Mouse (Mus musculus): ENCODE data around the gene Dync1h1. TPM values are rescaled to one million over a fixed set of nuclear protein-coding genes. Genes with fewer than 3 reads are reported as not detected.

The Dync1h1 gene
- polyA plus RNA-seq, 1 experiment: 363 TPM

- Histone ChIP-seq H3K4me1 (ENCODE audit: control insufficient read depth, insufficient read depth, insufficient read length, low read length) (peaks cover 3% of the 10 kb centered on the region; the same call in 1 of the 2 replicates), H3K27ac (ENCODE audit: insufficient read depth, low read depth, low read length) (no peak overlapping the region), H3K4me3 (ENCODE audit: low read depth, low read length) (no peak overlapping the region), H3K27me3 (ENCODE audit: control insufficient read depth, insufficient read depth, low read length) (no peaks in the 10 kb centered on the region), H3K36me3 (ENCODE audit: control insufficient read depth, insufficient read depth, low read length) (0 out of 2 replicates have a peak, but pooled peaks cover 6% of the 10 kb centered on the region)
- TF ChIP-seq POLR2A (IDR thresholded peaks at IDR 0.05; ENCODE audit: low read depth, low read length) (no peak), CTCF (IDR thresholded peaks at IDR 0.05; ENCODE audit: extremely low read depth, insufficient read length, insufficient replicate concordance, low read depth, low read length) (no peak)
- 87% methylated on average over 9 of the region's 9 CpGs for WGBS
Observed at GRCm38 (mm10) chr12:110578333-110578732, 22.9 kb upstream of the Dync1h1 start.

DNA sequence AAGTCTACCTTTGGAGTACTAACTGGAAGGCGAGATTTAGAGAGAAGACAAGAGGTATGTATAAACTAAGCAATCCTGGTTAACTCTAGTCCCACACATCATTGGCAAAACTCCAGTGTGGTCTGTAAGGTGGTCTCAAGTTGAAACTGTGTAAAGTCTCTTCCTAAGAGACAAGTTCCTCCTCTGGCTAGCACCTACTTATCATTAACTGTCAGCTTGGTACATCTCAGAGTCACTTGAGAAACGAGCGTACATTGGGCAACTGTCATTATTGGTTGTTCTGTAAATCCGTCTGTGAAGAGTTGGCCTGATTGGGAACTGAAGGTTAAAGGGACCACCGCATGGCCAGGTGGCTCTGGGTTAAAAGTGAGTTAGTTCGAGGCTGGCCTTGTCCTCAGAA, 12.6 kb upstream of the Dync1h1 start:
- no peak for TF ChIP-seq CTCF (IDR thresholded peaks at IDR 0.05; ENCODE audit: extremely low read depth, insufficient read length, insufficient replicate concordance, low read depth, low read length)
- no peak for TF ChIP-seq POLR2A (IDR thresholded peaks at IDR 0.05; ENCODE audit: low read depth, low read length)
- Histone ChIP-seq H3K36me3 (ENCODE audit: control insufficient read depth, insufficient read depth, low read length) (no peaks in the 10 kb centered on the region), H3K27me3 (ENCODE audit: control insufficient read depth, insufficient read depth, low read length) (no peaks in the 10 kb centered on the region), H3K27ac (ENCODE audit: insufficient read depth, low read depth, low read length) (no peak overlapping the region), H3K4me1 (ENCODE audit: control insufficient read depth, insufficient read depth, insufficient read length, low read length) (peaks cover 5% of the 10 kb centered on the region; the same call in 1 of the 2 replicates), H3K4me3 (ENCODE audit: low read depth, low read length) (no peak overlapping the region)
- 74% methylated on average over 6 of the region's 6 CpGs for WGBS

DNA sequence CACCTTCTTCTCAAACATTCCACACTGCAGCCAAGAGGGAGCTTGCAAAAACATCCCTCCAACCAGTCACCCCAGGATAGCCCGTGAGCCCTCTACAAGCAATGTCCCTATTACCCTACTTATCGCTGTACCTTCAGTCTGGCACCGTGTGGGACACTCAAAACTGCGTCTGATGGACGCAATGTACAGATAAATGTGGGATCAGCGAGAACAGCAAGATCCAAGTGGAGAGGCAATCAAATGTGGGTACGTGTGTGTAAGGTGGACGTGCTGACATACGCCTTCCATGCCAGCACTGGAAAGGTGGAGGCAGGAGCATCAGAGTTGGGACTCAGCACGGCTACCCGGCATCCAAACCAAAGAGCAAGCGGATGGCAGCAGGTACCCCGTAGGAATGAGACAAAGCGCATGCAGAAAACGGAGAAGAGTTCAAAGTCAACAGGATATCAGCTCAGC, 10.4 kb upstream of the Dync1h1 start:
- Histone ChIP-seq H3K4me1 (ENCODE audit: control insufficient read depth, insufficient read depth, insufficient read length, low read length) (peaks cover 5% of the 10 kb centered on the region; the same call in 1 of the 2 replicates), H3K27me3 (ENCODE audit: control insufficient read depth, insufficient read depth, low read length) (no peaks in the 10 kb centered on the region), H3K27ac (ENCODE audit: insufficient read depth, low read depth, low read length) (peak overlapping the region; percentile 90), H3K36me3 (ENCODE audit: control insufficient read depth, insufficient read depth, low read length) (no peaks in the 10 kb centered on the region), H3K4me3 (ENCODE audit: low read depth, low read length) (peak overlapping the region; percentile 73)
- no peak for TF ChIP-seq POLR2A (IDR thresholded peaks at IDR 0.05; ENCODE audit: low read depth, low read length)
- no peak for TF ChIP-seq CTCF (IDR thresholded peaks at IDR 0.05; ENCODE audit: extremely low read depth, insufficient read length, insufficient replicate concordance, low read depth, low read length)
- under 1% methylated on average over 15 of the region's 15 CpGs for WGBS

- WGBS: under 1% methylated on average over 56 of the region's 56 CpGs
- H3K27ac ChIP-seq (ENCODE audit: insufficient read depth, low read depth, low read length): peak overlapping the region; percentile 90
- H3K4me3 ChIP-seq (ENCODE audit: low read depth, low read length): peak overlapping the region; percentile 73
- peak; percentile 87 for TF ChIP-seq POLR2A (IDR thresholded peaks at IDR 0.05; ENCODE audit: low read depth, low read length)
- TF ChIP-seq CTCF (IDR thresholded peaks at IDR 0.05; ENCODE audit: extremely low read depth, insufficient read length, insufficient replicate concordance, low read depth, low read length): no peak
- no peaks in the 10 kb centered on the region for H3K36me3 ChIP-seq (ENCODE audit: control insufficient read depth, insufficient read depth, low read length)
- H3K4me1 ChIP-seq (ENCODE audit: control insufficient read depth, insufficient read depth, insufficient read length, low read length): peaks cover 5% of the 10 kb centered on the region; the same call in 1 of the 2 replicates
- no peaks in the 10 kb centered on the region for H3K27me3 ChIP-seq (ENCODE audit: control insufficient read depth, insufficient read depth, low read length)
Observed at GRCm38 (mm10) chr12:110591260-110591883, 9.9 kb upstream of the Dync1h1 start.

GRCm38 (mm10) chr12:110598527-110598926, 2.7 kb upstream of the Dync1h1 start:
- no peaks in the 10 kb centered on the region for H3K27me3 ChIP-seq (ENCODE audit: control insufficient read depth, insufficient read depth, low read length)
- H3K27ac ChIP-seq (ENCODE audit: insufficient read depth, low read depth, low read length): no peak overlapping the region
- H3K4me3 ChIP-seq (ENCODE audit: low read depth, low read length): no peak overlapping the region
- peaks cover 13% of the 10 kb centered on the region; the same call in 1 of the 2 replicates for H3K4me1 ChIP-seq (ENCODE audit: control insufficient read depth, insufficient read depth, insufficient read length, low read length)
- WGBS: 15% methylated on average over 7 of the region's 7 CpGs
- no peaks in the 10 kb centered on the region for H3K36me3 ChIP-seq (ENCODE audit: control insufficient read depth, insufficient read depth, low read length)
- TF ChIP-seq POLR2A (IDR thresholded peaks at IDR 0.05; ENCODE audit: low read depth, low read length): no peak
- peak; percentile 88; the same call in 1 of the 2 replicates for TF ChIP-seq CTCF (IDR thresholded peaks at IDR 0.05; ENCODE audit: extremely low read depth, insufficient read length, insufficient replicate concordance, low read depth, low read length)

GRCm38 (mm10) chr12:110599791-110600190, 1.5 kb upstream of the Dync1h1 start:
- Histone ChIP-seq H3K4me1 (ENCODE audit: control insufficient read depth, insufficient read depth, insufficient read length, low read length) (peaks cover 15% of the 10 kb centered on the region; the same call in 1 of the 2 replicates), H3K36me3 (ENCODE audit: control insufficient read depth, insufficient read depth, low read length) (no peaks in the 10 kb centered on the region), H3K4me3 (ENCODE audit: low read depth, low read length) (no peak overlapping the region), H3K27ac (ENCODE audit: insufficient read depth, low read depth, low read length) (peak overlapping the region; percentile 41; the same call in 1 of the 2 replicates), H3K27me3 (ENCODE audit: control insufficient read depth, insufficient read depth, low read length) (no peaks in the 10 kb centered on the region)
- WGBS: 25% methylated on average over 4 of the region's 4 CpGs
- TF ChIP-seq POLR2A (IDR thresholded peaks at IDR 0.05; ENCODE audit: low read depth, low read length) (no peak), CTCF (IDR thresholded peaks at IDR 0.05; ENCODE audit: extremely low read depth, insufficient read length, insufficient replicate concordance, low read depth, low read length) (no peak)

GRCm38 (mm10) chr12:110600225-110600991, 844 bp upstream of the Dync1h1 start:
- peaks cover 16% of the 10 kb centered on the region; the same call in 1 of the 2 replicates for H3K4me1 ChIP-seq (ENCODE audit: control insufficient read depth, insufficient read depth, insufficient read length, low read length)
- 51% methylated on average over 13 of the region's 13 CpGs for WGBS
- H3K27ac ChIP-seq (ENCODE audit: insufficient read depth, low read depth, low read length): no peak overlapping the region
- H3K27me3 ChIP-seq (ENCODE audit: control insufficient read depth, insufficient read depth, low read length): no peaks in the 10 kb centered on the region
- no peak overlapping the region for H3K4me3 ChIP-seq (ENCODE audit: low read depth, low read length)
- no peaks in the 10 kb centered on the region for H3K36me3 ChIP-seq (ENCODE audit: control insufficient read depth, insufficient read depth, low read length)
- TF ChIP-seq POLR2A (IDR thresholded peaks at IDR 0.05; ENCODE audit: low read depth, low read length) (no peak), CTCF (IDR thresholded peaks at IDR 0.05; ENCODE audit: extremely low read depth, insufficient read length, insufficient replicate concordance, low read depth, low read length) (no peak)
